Mouse (Mus musculus): Measurements from ENCODE around the gene Gpn2. TPM values are rescaled to one million over a fixed set of nuclear protein-coding genes. Genes with fewer than 3 reads are reported as not detected.

The Gpn2 gene
- total and polyA plus RNA-seq, 2 experiments from 2014 or later, result 16.8 to 18.5 TPM

GRCm38 (mm10) chr4:133628517-133628916 is 44.4 kb downstream of the Gpn2 start:
- no peak overlapping the region for H3K9ac ChIP-seq
- DNase-seq (no peak), ATAC-seq (no peak)
- H3K4me2 ChIP-seq (ENCODE audit: low read depth), result no peak overlapping the region
- H3K27ac ChIP-seq (ENCODE audit: low read depth, low read length), result no peak overlapping the region
- H3K27me3 ChIP-seq (ENCODE audit: insufficient read depth, low read length), result no peaks in the 10 kb centered on the region
- no peak for TF ChIP-seq CTCF (IDR thresholded peaks at IDR 0.05; ENCODE audit: low read depth)
- H3K4me1 ChIP-seq (ENCODE audit: insufficient read depth), result 0 out of 2 replicates have a peak, but pooled peaks cover 4% of the 10 kb centered on the region
- H3K4me3 ChIP-seq (ENCODE audit: low read depth, low read length), result no peak overlapping the region
- 87% methylated on average over 2 of the region's 2 CpGs for WGBS
- peaks cover 30% of the 10 kb centered on the region for H3K36me3 ChIP-seq (ENCODE audit: insufficient read depth)
- H3K9me3 ChIP-seq (ENCODE audit: low read length), result no peaks in the 10 kb centered on the region

- 0 out of 2 replicates have a peak, but pooled peaks cover 6% of the 10 kb centered on the region for H3K4me1 ChIP-seq (ENCODE audit: insufficient read depth)
- no peak overlapping the region for H3K9ac ChIP-seq
- H3K9me3 ChIP-seq (ENCODE audit: low read length), result no peaks in the 10 kb centered on the region
- no peak for TF ChIP-seq CTCF (IDR thresholded peaks at IDR 0.05; ENCODE audit: low read depth)
- H3K27me3 ChIP-seq (ENCODE audit: insufficient read depth, low read length), result no peaks in the 10 kb centered on the region
- no peak overlapping the region for H3K4me3 ChIP-seq (ENCODE audit: low read depth, low read length)
- no peak overlapping the region for H3K4me2 ChIP-seq (ENCODE audit: low read depth)
- no peak overlapping the region for H3K27ac ChIP-seq (ENCODE audit: low read depth, low read length)
- ATAC-seq, result no peak
- 91% methylated on average over 7 of the region's 7 CpGs for WGBS
- peaks cover 24% of the 10 kb centered on the region for H3K36me3 ChIP-seq (ENCODE audit: insufficient read depth)
- DNase-seq, result no peak
Observed at GRCm38 (mm10) chr4:133629191-133629590, 45.0 kb downstream of the Gpn2 start.

- WGBS, result 89% methylated on average over 8 of the region's 8 CpGs
- no peaks in the 10 kb centered on the region for H3K9me3 ChIP-seq (ENCODE audit: low read length)
- no peaks in the 10 kb centered on the region for H3K27me3 ChIP-seq (ENCODE audit: insufficient read depth, low read length)
- H3K4me2 ChIP-seq (ENCODE audit: low read depth), result no peak overlapping the region
- no peak overlapping the region for H3K4me3 ChIP-seq (ENCODE audit: low read depth, low read length)
- 0 out of 2 replicates have a peak, but pooled peaks cover 6% of the 10 kb centered on the region for H3K4me1 ChIP-seq (ENCODE audit: insufficient read depth)
- H3K36me3 ChIP-seq (ENCODE audit: insufficient read depth), result peaks cover 13% of the 10 kb centered on the region
- H3K9ac ChIP-seq, result no peak overlapping the region
- no peak overlapping the region for H3K27ac ChIP-seq (ENCODE audit: low read depth, low read length)
- no peak for DNase-seq
- ATAC-seq, result no peak
- TF ChIP-seq CTCF (IDR thresholded peaks at IDR 0.05; ENCODE audit: low read depth), result no peak
Observed at GRCm38 (mm10) chr4:133630326-133630920, 46.3 kb downstream of the Gpn2 start.

- Histone ChIP-seq H3K4me1 (ENCODE audit: insufficient read depth) (0 out of 2 replicates have a peak, but pooled peaks cover 6% of the 10 kb centered on the region), H3K36me3 (ENCODE audit: insufficient read depth) (peaks cover 5% of the 10 kb centered on the region), H3K27me3 (ENCODE audit: insufficient read depth, low read length) (no peaks in the 10 kb centered on the region), H3K27ac (ENCODE audit: low read depth, low read length) (no peak overlapping the region), H3K4me3 (ENCODE audit: low read depth, low read length) (no peak overlapping the region), H3K9ac (no peak overlapping the region), H3K4me2 (ENCODE audit: low read depth) (0 out of 2 replicates have a peak overlapping the region, but pooled peaks have one; percentile 92), H3K9me3 (ENCODE audit: low read length) (no peaks in the 10 kb centered on the region)
- DNase-seq (no peak), ATAC-seq (no peak)
- WGBS, result 77% methylated on average over 14 of the region's 14 CpGs
- no peak for TF ChIP-seq CTCF (IDR thresholded peaks at IDR 0.05; ENCODE audit: low read depth)
Observed at GRCm38 (mm10) chr4:133631071-133631768, 47.1 kb downstream of the Gpn2 start.

- Histone ChIP-seq H3K4me2 (ENCODE audit: low read depth) (peak overlapping the region; percentile 92), H3K36me3 (ENCODE audit: insufficient read depth) (peaks cover 1% of the 10 kb centered on the region; the same call in 1 of the 2 replicates), H3K9me3 (ENCODE audit: low read length) (no peaks in the 10 kb centered on the region), H3K27me3 (ENCODE audit: insufficient read depth, low read length) (no peaks in the 10 kb centered on the region), H3K27ac (ENCODE audit: low read depth, low read length) (no peak overlapping the region), H3K4me3 (ENCODE audit: low read depth, low read length) (peak overlapping the region; percentile 88), H3K4me1 (ENCODE audit: insufficient read depth) (0 out of 2 replicates have a peak, but pooled peaks cover 6% of the 10 kb centered on the region), H3K9ac (peak overlapping the region; percentile 84)
- ATAC-seq, result no peak
- WGBS, result 26% methylated on average over 9 of the region's 9 CpGs
- DNase-seq, result no peak
- no peak for TF ChIP-seq CTCF (IDR thresholded peaks at IDR 0.05; ENCODE audit: low read depth)
Observed at GRCm38 (mm10) chr4:133631769-133632411, 47.7 kb downstream of the Gpn2 start.

GRCm38 (mm10) chr4:133632483-133633327 is 48.5 kb downstream of the Gpn2 start:
- ATAC-seq, result peak; percentile 77
- peak overlapping the region; percentile 84 for H3K9ac ChIP-seq
- no peaks in the 10 kb centered on the region for H3K36me3 ChIP-seq (ENCODE audit: insufficient read depth)
- no peaks in the 10 kb centered on the region for H3K27me3 ChIP-seq (ENCODE audit: insufficient read depth, low read length)
- H3K9me3 ChIP-seq (ENCODE audit: low read length), result no peaks in the 10 kb centered on the region
- H3K4me1 ChIP-seq (ENCODE audit: insufficient read depth), result 0 out of 2 replicates have a peak, but pooled peaks cover 6% of the 10 kb centered on the region
- TF ChIP-seq CTCF (IDR thresholded peaks at IDR 0.05; ENCODE audit: low read depth), result no peak; the same call in 1 of the 2 replicates
- H3K4me2 ChIP-seq (ENCODE audit: low read depth), result peak overlapping the region; percentile 92
- peak overlapping the region; percentile 87 for H3K27ac ChIP-seq (ENCODE audit: low read depth, low read length)
- WGBS, result 2% methylated on average over 60 of the region's 69 CpGs
- peak; percentile 53 for DNase-seq
- H3K4me3 ChIP-seq (ENCODE audit: low read depth, low read length), result peak overlapping the region; percentile 88

Measured in forebrain, postnatal 0 days (tissue).